8 mouse cellular contexts compared by ENCODE assay signal in the genomic region with DNA sequence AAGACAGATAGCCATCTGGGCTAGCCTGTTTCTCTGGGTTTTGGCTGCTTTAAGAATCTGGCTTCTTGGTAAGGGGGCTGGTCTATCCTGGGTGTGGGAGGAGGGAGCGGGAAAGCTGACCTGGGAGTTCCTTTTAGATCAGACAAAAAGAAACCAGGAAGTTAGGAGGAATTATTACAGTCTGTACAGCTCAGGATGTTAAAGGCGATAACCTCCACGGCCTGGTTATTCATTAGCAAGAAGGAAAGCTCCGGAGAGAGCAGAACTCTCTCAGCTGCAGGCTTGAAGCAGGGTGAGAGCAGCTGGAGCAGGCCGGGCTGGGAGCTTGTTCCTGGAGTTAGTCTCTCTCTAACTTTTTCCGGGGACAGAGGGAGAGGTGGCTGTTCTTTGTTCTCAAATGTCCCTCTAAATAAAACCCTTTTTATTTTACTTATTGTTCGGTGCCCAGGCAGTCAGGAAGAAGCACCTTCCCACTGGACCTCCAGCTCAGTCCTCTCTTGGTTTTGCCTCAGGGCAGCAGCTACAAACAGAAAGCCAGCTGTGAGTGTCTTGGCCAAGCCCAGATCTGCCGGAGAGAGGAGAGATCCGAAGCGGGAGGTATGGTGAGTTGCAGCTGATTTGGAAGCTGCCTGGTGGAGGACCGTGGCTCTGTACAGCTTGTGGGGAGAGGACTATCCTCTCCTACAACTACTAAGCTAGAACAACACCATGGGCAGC. TPM values are rescaled to one million over a fixed set of nuclear protein-coding genes. Genes with fewer than 3 reads are reported as not detected.
DNase-seq lines count a peak whose midpoint lies in the region; ATAC-seq and TF ChIP-seq lines count a peak whose summit lies in the region.

TSS of gene Frk (plus strand) at position 103 of the 717 bp plus-strand sequence.

- peak; percentile 54 to 56 for DNase-seq in adrenal gland, postnatal 36 days
- peak; percentile 72 to 83 for DNase-seq in kidney, postnatal 25 days
- no peak for DNase-seq in cerebellum, postnatal 14 days
- DNase-seq in layer of hippocampus, postnatal 14 days (ENCODE audit: low spot score in 2 of 2): no peak

- H3K27me3 ChIP-seq in ES-Bruce4 (ENCODE audit: control insufficient read depth, insufficient read depth, low read length, poor library complexity, severe bottlenecking): no peaks in the 10 kb centered on the region
- no peaks in the 10 kb centered on the region for H3K27me3 ChIP-seq in heart, embryonic 14.5 days (ENCODE audit: control insufficient read depth, insufficient read depth, low read length)

- no peak for TF ChIP-seq CTCF in ES-Bruce4 (IDR thresholded peaks at IDR 0.05; ENCODE audit: low read depth, low read length)

- no peaks in the 10 kb centered on the region for H3K4me1 ChIP-seq in ES-Bruce4 (ENCODE audit: control insufficient read depth, insufficient read depth, low read length)
- peaks cover 0 to 10% of the 10 kb centered on the region in 2 experiments; a peak in 2 of 4 replicates for H3K4me1 ChIP-seq in heart, embryonic 14.5 days (ENCODE audit: control insufficient read depth in 2 of 2, insufficient read depth in 2 of 2, low read length in 2 of 2)

- no peak within 1 kb of the TSS for H3K9ac ChIP-seq in ES-Bruce4 (ENCODE audit: low read depth, poor library complexity, severe bottlenecking)
- H3K9ac ChIP-seq in heart, embryonic 14.5 days (ENCODE audit: low read length): peak within 1 kb of the TSS; percentile 72

- H3K4me3 ChIP-seq in ES-Bruce4 (ENCODE audit: low read depth, low read length) (peak within 1 kb of the TSS; percentile 17; the same call in 1 of the 2 replicates), macrophage (ENCODE audit: inconsistent target) (peak within 1 kb of the TSS; percentile 3; the same call in 1 of the 2 replicates)
- H3K4me3 ChIP-seq in heart, embryonic 14.5 days (ENCODE audit: control insufficient read depth in 1 of 2, insufficient read depth in 1 of 2, low read depth in 1 of 2, low read length in 2 of 2): peak within 1 kb of the TSS; percentile 41 to 43

- H3K4me2 ChIP-seq in heart, embryonic 14.5 days (ENCODE audit: low read length): peak within 1 kb of the TSS; percentile 60

- 0 out of 2 replicates have a peak, but pooled peaks have one; percentile 35 for ATAC-seq in heart, embryonic 14.5 days (ENCODE audit: insufficient number of reproducible peaks, insufficient read depth, low FRiP score, low read depth)
- no peak for ATAC-seq in inflammation-experienced regulatory T-cells, adult 6 months

- 29% methylated on average over 11 of the region's 11 CpGs for WGBS in heart, embryonic 14.5 days
- WGBS in macrophage (ENCODE audit: missing documents): 39% methylated on average over 11 of the region's 11 CpGs

- no peaks in the 10 kb centered on the region for H3K9me3 ChIP-seq in ES-Bruce4 (replicated peaks; ENCODE audit: control insufficient read depth, insufficient read depth, low read length, poor library complexity, severe bottlenecking)
- H3K9me3 ChIP-seq in heart, embryonic 14.5 days (ENCODE audit: control insufficient read depth, low read length): no peaks in the 10 kb centered on the region

- no peaks in the 10 kb centered on the region for H3K79me2 ChIP-seq in macrophage (ENCODE audit: inconsistent target)

- H3K36me3 ChIP-seq in ES-Bruce4 (ENCODE audit: control insufficient read depth, insufficient read depth, low read length, poor library complexity, severe bottlenecking): no peaks in the 10 kb centered on the region
- no peaks in the 10 kb centered on the region for H3K36me3 ChIP-seq in heart, embryonic 14.5 days (ENCODE audit: control insufficient read depth, insufficient read depth, low read length)
- no peaks in the 10 kb centered on the region for H3K36me3 ChIP-seq in macrophage (ENCODE audit: inconsistent target)

- no peak within 1 kb of the TSS for H3K27ac ChIP-seq in ES-Bruce4 (ENCODE audit: insufficient read depth, low read length)
- peak within 1 kb of the TSS; percentile 58 to 79 for H3K27ac ChIP-seq in heart, embryonic 14.5 days (replicated peaks in 1 of 2; ENCODE audit: control insufficient read depth in 1 of 2, insufficient read depth in 1 of 2, low read depth in 2 of 2, low read length in 2 of 2)
- H3K27ac ChIP-seq in macrophage: no peak within 1 kb of the TSS

- no peak for TF ChIP-seq POLR2A in ES-Bruce4 (IDR thresholded peaks at IDR 0.05; ENCODE audit: insufficient read depth, low read length)

- no peak for TF ChIP-seq EP300 in ES-Bruce4 (IDR thresholded peaks at IDR 0.05; ENCODE audit: insufficient read depth, low read depth, low read length)

RNA-seq across cellular contexts. Expression of gene Frk, which starts in this region (rescaled TPM):
- polyA plus RNA-seq in ES-Bruce4 (2011; ENCODE audit: insufficient read depth, insufficient read length, low read depth, missing spikeins): 0.32 and 0.42 TPM in 2 replicates
- 10 to 100 TPM; 13.1 to 16.6 TPM for total RNA-seq in adrenal gland, postnatal 36 days (2021)
- 3.9 and 5.3 TPM in 2 replicates for polyA plus RNA-seq in heart, embryonic 14.5 days (2014; fragmentation: Nextera tagmentation; extraction: Ambion mirVana)
- total RNA-seq in macrophage (2018; cell fraction: chromatin; rRNA removed): 1 to 10 TPM in 1 of 26 experiments, under 1 TPM in 10, not detected in 15; 0.19 to 1.7 (median 0.41) TPM
- under 1 TPM in 23 of 26 experiments, not detected in 3; 0.03 to 0.39 (median 0.11) TPM for total RNA-seq in macrophage (2018; cell fraction: cytosol; rRNA removed)
- total RNA-seq in macrophage (2018; cell fraction: nucleus; rRNA removed): under 1 TPM in 15 of 26 experiments, not detected in 11; 0.11 to 0.92 (median 0.28) TPM
- polyA plus RNA-seq in macrophage (2018): 0.12 to 0.24 TPM (median 0.14 TPM) in 3 replicates
- not detected for polyA plus RNA-seq in inflammation-experienced regulatory T-cells, adult 6 months (2017; shearing (Covaris generic))
- total RNA-seq in layer of hippocampus, postnatal 14 days (2021): under 1 TPM; 0.24 to 0.55 TPM

Comparison
In these comparisons a context has a peak if more than half of its experiments do, and no peak if none do; other contexts are left out.
1. RNA of gene Frk (total RNA-seq): 13.1 to 16.6 TPM in adrenal gland, postnatal 36 days; 0.24 to 0.55 TPM in layer of hippocampus, postnatal 14 days; every median in the first group is over 4 times any median in the second.
2. H3K27ac ChIP-seq: peak in heart, embryonic 14.5 days (2 of 2); none in ES-Bruce4 (single experiment) and macrophage (single experiment).
3. DNase-seq: peak in adrenal gland, postnatal 36 days (2 of 2) and kidney, postnatal 25 days (2 of 2); none in cerebellum, postnatal 14 days (0 of 2) and layer of hippocampus, postnatal 14 days (0 of 2).
4. Peak in every context shown above with its lines, with median percentiles within 50 percentile points of each other: H3K4me3 ChIP-seq.